Mouse (Mus musculus): ENCODE measurements at regions not wholly inside any gene's neighbourhood (a gene's known extent, or its start where the extent isn't known, plus 50 kb on each side); places are given as distances from the start of the nearest gene placed in this dataset.

GRCm38 (mm10) chr2:128301709-128302108 lies 175.9 kb downstream of the Bcl2l11 start:
- DNase-seq (ENCODE audit: low spot score), result no peak

GRCm38 (mm10) chr2:128304063-128304712 lies 178.3 kb downstream of the Bcl2l11 start:
- no peak for DNase-seq (ENCODE audit: low spot score)

- DNase-seq (ENCODE audit: low spot score), result no peak
Measured at GRCm38 (mm10) chr2:128306693-128307092, 180.9 kb downstream of the Bcl2l11 start.

- DNase-seq (ENCODE audit: low spot score), result no peak
Measured at GRCm38 (mm10) chr2:128309541-128310030, 183.7 kb downstream of the Bcl2l11 start.

- no peak for DNase-seq (ENCODE audit: low spot score)
Measured at GRCm38 (mm10) chr2:128310081-128310480, 184.2 kb downstream of the Bcl2l11 start.

- DNase-seq (ENCODE audit: low spot score), result no peak
Measured at GRCm38 (mm10) chr2:128312084-128312594, 186.3 kb downstream of the Bcl2l11 start.

GRCm38 (mm10) chr2:128312659-128313581 lies 187.1 kb downstream of the Bcl2l11 start:
- no peak for DNase-seq (ENCODE audit: low spot score)

GRCm38 (mm10) chr2:128313582-128313918 lies 187.7 kb downstream of the Bcl2l11 start:
- no peak for DNase-seq (ENCODE audit: low spot score)

- DNase-seq (ENCODE audit: low spot score), result no peak
Measured at GRCm38 (mm10) chr2:128313948-128314347, 188.1 kb downstream of the Bcl2l11 start.

- no peak for DNase-seq (ENCODE audit: low spot score)
Measured at GRCm38 (mm10) chr2:128316516-128316915, 190.7 kb downstream of the Bcl2l11 start.

- DNase-seq (ENCODE audit: low spot score), result no peak
Measured at GRCm38 (mm10) chr2:128318266-128318665, 192.4 kb downstream of the Bcl2l11 start.

- no peak for DNase-seq (ENCODE audit: low spot score)
Measured at GRCm38 (mm10) chr2:128318956-128319355, 193.1 kb downstream of the Bcl2l11 start.

GRCm38 (mm10) chr2:128321475-128321874 lies 195.6 kb downstream of the Bcl2l11 start:
- DNase-seq (ENCODE audit: low spot score), result peak; percentile 28

- no peak for DNase-seq (ENCODE audit: low spot score)
Measured at GRCm38 (mm10) chr2:128324256-128325096, 198.6 kb downstream of the Bcl2l11 start.

- no peak for DNase-seq (ENCODE audit: low spot score)
Measured at GRCm38 (mm10) chr2:128325097-128325421, 199.2 kb downstream of the Bcl2l11 start.

GRCm38 (mm10) chr2:128325456-128325855 lies 199.6 kb downstream of the Bcl2l11 start:
- DNase-seq (ENCODE audit: low spot score), result no peak

GRCm38 (mm10) chr2:128330833-128331232 lies 205.0 kb downstream of the Bcl2l11 start:
- DNase-seq (ENCODE audit: low spot score), result no peak

GRCm38 (mm10) chr2:128331275-128331674 lies 205.4 kb downstream of the Bcl2l11 start:
- DNase-seq (ENCODE audit: low spot score), result no peak

GRCm38 (mm10) chr2:128331681-128332080 lies 205.8 kb downstream of the Bcl2l11 start:
- no peak for DNase-seq (ENCODE audit: low spot score)

- DNase-seq (ENCODE audit: low spot score), result no peak
Measured at GRCm38 (mm10) chr2:128333401-128334142, 207.7 kb downstream of the Bcl2l11 start.

- no peak for DNase-seq (ENCODE audit: low spot score)
Measured at GRCm38 (mm10) chr2:128334143-128334470, 208.3 kb downstream of the Bcl2l11 start.
